Mouse (Mus musculus): ENCODE results near the gene Msantd1. TPM values are rescaled to one million over a fixed set of nuclear protein-coding genes. Genes with fewer than 3 reads are reported as not detected.

Gene Msantd1
- polyA plus RNA-seq, 1 experiment from 2014 or later = 0.17 TPM

Other genes with a start within 250 kb of the Msantd1 start
- gene Nop14, start 247.9 kb upstream of the Msantd1 start, polyA plus RNA-seq (2015; fragmentation: Nextera tagmentation; extraction: Ambion mirVana) = 19.8 and 24.2 TPM in 2 replicates
- 0.42 and 0.67 TPM in 2 replicates for gene Grk4, start 247.6 kb upstream of the Msantd1 start, polyA plus RNA-seq (2015; fragmentation: Nextera tagmentation; extraction: Ambion mirVana)
- gene Htt, start 146.3 kb upstream of the Msantd1 start, polyA plus RNA-seq (2015; fragmentation: Nextera tagmentation; extraction: Ambion mirVana) = 4.8 and 4.9 TPM in 2 replicates
- 21.7 and 28.8 TPM in 2 replicates for gene Rgs12, start 41.4 kb downstream of the Msantd1 start, polyA plus RNA-seq (2015; fragmentation: Nextera tagmentation; extraction: Ambion mirVana)
- 51.6 and 53.5 TPM in 2 replicates for gene Hgfac, start 133.5 kb downstream of the Msantd1 start, polyA plus RNA-seq (2015; fragmentation: Nextera tagmentation; extraction: Ambion mirVana)
- 0.13 and 0.16 TPM in 2 replicates for gene Dok7, start 148.8 kb downstream of the Msantd1 start, polyA plus RNA-seq (2015; fragmentation: Nextera tagmentation; extraction: Ambion mirVana)
- gene Lrpap1, start 197.8 kb downstream of the Msantd1 start, polyA plus RNA-seq (2015; fragmentation: Nextera tagmentation; extraction: Ambion mirVana) = 64.0 and 76.5 TPM in 2 replicates

Measured in liver, embryonic 13.5 days (tissue).